Mouse (Mus musculus) E14TG2a.4 (cell line): Measurements from ENCODE around the gene Esrp2.

Experiments
- CTCF ChIP-seq: conservative IDR thresholded peaks from 2 replicates; pipeline ENCODE4 v1.5.1; 2014; ENCODE audit warnings: low read length
- NANOG ChIP-seq: IDR thresholded peaks from 2 replicates; pipeline ENCODE4 v1.6.1; 2014; ENCODE audit warnings: borderline replicate concordance, low read length, mixed read lengths
- POU5F1 ChIP-seq: IDR thresholded peaks from 2 replicates; pipeline ENCODE4 v1.6.1; 2014; ENCODE audit warnings: low read length, borderline replicate concordance

- TF ChIP-seq CTCF (no peak), POU5F1 (no peak), NANOG (no peak)
Observed at GRCm38 (mm10) chr8:106135672-106136071, 1.1 kb downstream of the Esrp2 start.
